Mouse (Mus musculus) spleen, postnatal 36 days (tissue): ENCODE measurements around the gene Srcin1.
A peak's percentile ranks its signal among the peaks of the same experiment; 100 is the strongest.

Experiments
- DNase-seq, 2 experiments: peaks; one replicate each; pipeline ENCODE4 v3.0.0; 2022; ENCODE audit warnings: low spot score in 2 of 2, mixed read lengths in 1 of 2

The Srcin1 gene

GRCm38 (mm10) chr11:97576136-97576906 is at the start of gene Srcin1:
Srcin1 (minus strand) TSS chr11:97576186.
- no peak for DNase-seq

GRCm38 (mm10) chr11:97625551-97625950 is 49.6 kb upstream of the Srcin1 start:
- DNase-seq: no peak

- no peak for DNase-seq
These were observed 47.2 kb upstream of the Srcin1 start for GRCm38 (mm10) chr11:97623166-97623565.

GRCm38 (mm10) chr11:97622440-97622839 is 46.5 kb upstream of the Srcin1 start:
- peak; percentile 45 to 49 for DNase-seq

- DNase-seq: no peak
These were observed 43.4 kb upstream of the Srcin1 start for GRCm38 (mm10) chr11:97619391-97619795.

- DNase-seq: no peak
These were observed 42.4 kb upstream of the Srcin1 start for GRCm38 (mm10) chr11:97618368-97618767.

- DNase-seq: no peak
These were observed 39.3 kb upstream of the Srcin1 start for GRCm38 (mm10) chr11:97615276-97615675.

GRCm38 (mm10) chr11:97611076-97611475 is 35.1 kb upstream of the Srcin1 start:
- DNase-seq: no peak

GRCm38 (mm10) chr11:97609743-97610142 is 33.8 kb upstream of the Srcin1 start:
- DNase-seq: no peak

- DNase-seq: no peak
These were observed 32.9 kb upstream of the Srcin1 start for GRCm38 (mm10) chr11:97608933-97609332.

- DNase-seq: no peak
These were observed 31.2 kb upstream of the Srcin1 start for GRCm38 (mm10) chr11:97607056-97607725.

- DNase-seq: no peak
These were observed 27.9 kb upstream of the Srcin1 start for GRCm38 (mm10) chr11:97603891-97604290.

GRCm38 (mm10) chr11:97602223-97602622 is 26.2 kb upstream of the Srcin1 start:
- DNase-seq: no peak

GRCm38 (mm10) chr11:97599104-97599503 is 23.1 kb upstream of the Srcin1 start:
- no peak for DNase-seq

GRCm38 (mm10) chr11:97597945-97598691 is 22.1 kb upstream of the Srcin1 start:
- no peak for DNase-seq

- DNase-seq: no peak
These were observed 18.1 kb upstream of the Srcin1 start for GRCm38 (mm10) chr11:97594136-97594535.

- no peak for DNase-seq
These were observed 15.9 kb upstream of the Srcin1 start for GRCm38 (mm10) chr11:97591910-97592309.

- no peak for DNase-seq
These were observed 14.4 kb upstream of the Srcin1 start for GRCm38 (mm10) chr11:97590227-97590960.

GRCm38 (mm10) chr11:97589216-97589615 is 13.2 kb upstream of the Srcin1 start:
- no peak for DNase-seq

- no peak for DNase-seq
These were observed 9.9 kb upstream of the Srcin1 start for GRCm38 (mm10) chr11:97585932-97586331.

GRCm38 (mm10) chr11:97584476-97584875 is 8.5 kb upstream of the Srcin1 start:
- DNase-seq: no peak
